Mouse (Mus musculus): Measurements from ENCODE around the gene Rad54l2.
A peak's percentile ranks its signal among the peaks of the same experiment; 100 is the strongest.

The Rad54l2 gene

GRCm38 (mm10) chr9:106675965-106676364 lies 113.0 kb downstream of the Rad54l2 start:
- Histone ChIP-seq H3K27me3 (ENCODE audit: control insufficient read depth, insufficient read depth, low read length, poor library complexity, severe bottlenecking) (no peaks in the 10 kb centered on the region), H3K36me3 (ENCODE audit: control insufficient read depth, insufficient read depth, low read length, poor library complexity, severe bottlenecking) (peaks cover 2% of the 10 kb centered on the region; the same call in 1 of the 2 replicates)
- no peak for DNase-seq (ENCODE audit: low read depth, low spot score)

GRCm38 (mm10) chr9:106675480-106675879 lies 113.5 kb downstream of the Rad54l2 start:
- peak; percentile 87 for DNase-seq (ENCODE audit: low read depth, low spot score)
- Histone ChIP-seq H3K36me3 (ENCODE audit: control insufficient read depth, insufficient read depth, low read length, poor library complexity, severe bottlenecking) (peaks cover 3% of the 10 kb centered on the region), H3K27me3 (ENCODE audit: control insufficient read depth, insufficient read depth, low read length, poor library complexity, severe bottlenecking) (no peaks in the 10 kb centered on the region)

- peaks cover 2% of the 10 kb centered on the region for H3K36me3 ChIP-seq (ENCODE audit: control insufficient read depth, insufficient read depth, low read length, poor library complexity, severe bottlenecking)
- H3K27me3 ChIP-seq (ENCODE audit: control insufficient read depth, insufficient read depth, low read length, poor library complexity, severe bottlenecking): no peaks in the 10 kb centered on the region
- no peak for DNase-seq (ENCODE audit: low read depth, low spot score)
These were observed 115.1 kb downstream of the Rad54l2 start for GRCm38 (mm10) chr9:106673860-106674259.

- H3K36me3 ChIP-seq (ENCODE audit: control insufficient read depth, insufficient read depth, low read length, poor library complexity, severe bottlenecking): no peaks in the 10 kb centered on the region
- H3K27me3 ChIP-seq (ENCODE audit: control insufficient read depth, insufficient read depth, low read length, poor library complexity, severe bottlenecking): no peaks in the 10 kb centered on the region
- DNase-seq (ENCODE audit: low read depth, low spot score): no peak
These were observed 124.1 kb downstream of the Rad54l2 start for GRCm38 (mm10) chr9:106664856-106665255.

- no peaks in the 10 kb centered on the region for H3K27me3 ChIP-seq (ENCODE audit: control insufficient read depth, insufficient read depth, low read length, poor library complexity, severe bottlenecking)
- H3K36me3 ChIP-seq (ENCODE audit: control insufficient read depth, insufficient read depth, low read length, poor library complexity, severe bottlenecking): no peaks in the 10 kb centered on the region
- no peak for DNase-seq (ENCODE audit: low read depth, low spot score)
These were observed 124.6 kb downstream of the Rad54l2 start for GRCm38 (mm10) chr9:106664433-106664832.

- no peak for DNase-seq (ENCODE audit: low read depth, low spot score)
- no peaks in the 10 kb centered on the region; the same call in 1 of the 2 replicates for H3K36me3 ChIP-seq (ENCODE audit: control insufficient read depth, insufficient read depth, low read length, poor library complexity, severe bottlenecking)
These were observed 125.8 kb downstream of the Rad54l2 start for GRCm38 (mm10) chr9:106663200-106663599.

GRCm38 (mm10) chr9:106659935-106660334 lies 129.1 kb downstream of the Rad54l2 start:
- H3K27me3 ChIP-seq (ENCODE audit: control insufficient read depth, insufficient read depth, low read length, poor library complexity, severe bottlenecking): no peaks in the 10 kb centered on the region
- DNase-seq (ENCODE audit: low read depth, low spot score): no peak
- H3K36me3 ChIP-seq (ENCODE audit: control insufficient read depth, insufficient read depth, low read length, poor library complexity, severe bottlenecking): no peaks in the 10 kb centered on the region; the same call in 1 of the 2 replicates

More at GRCm38 (mm10) chr9:106663200-106663599, 125.8 kb downstream of the Rad54l2 start:
- H3K27me3 ChIP-seq (ENCODE audit: control insufficient read depth, insufficient read depth, low read length, poor library complexity, severe bottlenecking): no peaks in the 10 kb centered on the region

GRCm38 (mm10) chr9:106659441-106659840 lies 129.6 kb downstream of the Rad54l2 start:
- no peaks in the 10 kb centered on the region for H3K27me3 ChIP-seq (ENCODE audit: control insufficient read depth, insufficient read depth, low read length, poor library complexity, severe bottlenecking)
- no peak for DNase-seq (ENCODE audit: low read depth, low spot score)
- H3K36me3 ChIP-seq (ENCODE audit: control insufficient read depth, insufficient read depth, low read length, poor library complexity, severe bottlenecking): no peaks in the 10 kb centered on the region; the same call in 1 of the 2 replicates

- no peak for DNase-seq (ENCODE audit: low read depth, low spot score)
- H3K27me3 ChIP-seq (ENCODE audit: control insufficient read depth, insufficient read depth, low read length, poor library complexity, severe bottlenecking): no peaks in the 10 kb centered on the region
- no peaks in the 10 kb centered on the region; the same call in 1 of the 2 replicates for H3K36me3 ChIP-seq (ENCODE audit: control insufficient read depth, insufficient read depth, low read length, poor library complexity, severe bottlenecking)
These were observed 131.4 kb downstream of the Rad54l2 start for GRCm38 (mm10) chr9:106657592-106657991.

- Histone ChIP-seq H3K27me3 (ENCODE audit: control insufficient read depth, insufficient read depth, low read length, poor library complexity, severe bottlenecking) (no peaks in the 10 kb centered on the region), H3K36me3 (ENCODE audit: control insufficient read depth, insufficient read depth, low read length, poor library complexity, severe bottlenecking) (no peaks in the 10 kb centered on the region; the same call in 1 of the 2 replicates)
- DNase-seq (ENCODE audit: low read depth, low spot score): no peak
These were observed 132.2 kb downstream of the Rad54l2 start for GRCm38 (mm10) chr9:106656820-106657219.

- H3K36me3 ChIP-seq (ENCODE audit: control insufficient read depth, insufficient read depth, low read length, poor library complexity, severe bottlenecking): no peaks in the 10 kb centered on the region; the same call in 1 of the 2 replicates
- peak; percentile 17 for DNase-seq (ENCODE audit: low read depth, low spot score)
- H3K27me3 ChIP-seq (ENCODE audit: control insufficient read depth, insufficient read depth, low read length, poor library complexity, severe bottlenecking): no peaks in the 10 kb centered on the region
These were observed 132.9 kb downstream of the Rad54l2 start, which contains the start of gene Grm2 for GRCm38 (mm10) chr9:106655884-106656720. Gene Grm2 (minus strand): TSS chr9:106656082.

GRCm38 (mm10) chr9:106652720-106653119 lies 136.3 kb downstream of the Rad54l2 start:
- Histone ChIP-seq H3K27me3 (ENCODE audit: control insufficient read depth, insufficient read depth, low read length, poor library complexity, severe bottlenecking) (no peaks in the 10 kb centered on the region), H3K36me3 (ENCODE audit: control insufficient read depth, insufficient read depth, low read length, poor library complexity, severe bottlenecking) (no peaks in the 10 kb centered on the region)
- no peak for DNase-seq (ENCODE audit: low read depth, low spot score)

GRCm38 (mm10) chr9:106647226-106647625 lies 141.8 kb downstream of the Rad54l2 start:
- DNase-seq (ENCODE audit: low read depth, low spot score): no peak
- H3K36me3 ChIP-seq (ENCODE audit: control insufficient read depth, insufficient read depth, low read length, poor library complexity, severe bottlenecking): no peaks in the 10 kb centered on the region
- no peaks in the 10 kb centered on the region for H3K27me3 ChIP-seq (ENCODE audit: control insufficient read depth, insufficient read depth, low read length, poor library complexity, severe bottlenecking)

GRCm38 (mm10) chr9:106645684-106646271 lies 143.2 kb downstream of the Rad54l2 start:
- no peaks in the 10 kb centered on the region for H3K27me3 ChIP-seq (ENCODE audit: control insufficient read depth, insufficient read depth, low read length, poor library complexity, severe bottlenecking)
- H3K36me3 ChIP-seq (ENCODE audit: control insufficient read depth, insufficient read depth, low read length, poor library complexity, severe bottlenecking): no peaks in the 10 kb centered on the region
- DNase-seq (ENCODE audit: low read depth, low spot score): no peak

GRCm38 (mm10) chr9:106643787-106644186 lies 145.2 kb downstream of the Rad54l2 start:
- Histone ChIP-seq H3K27me3 (ENCODE audit: control insufficient read depth, insufficient read depth, low read length, poor library complexity, severe bottlenecking) (no peaks in the 10 kb centered on the region), H3K36me3 (ENCODE audit: control insufficient read depth, insufficient read depth, low read length, poor library complexity, severe bottlenecking) (no peaks in the 10 kb centered on the region)
- no peak for DNase-seq (ENCODE audit: low read depth, low spot score)
